Mouse (Mus musculus) layer of hippocampus, adult 6 months (tissue): ENCODE data around the gene Gga3. TPM values are rescaled to one million over a fixed set of nuclear protein-coding genes. Genes with fewer than 3 reads are reported as not detected.

Experiments used
- long read RNA-seq, 2 experiments: library from polyadenylated mRNA; unstranded; transcript quantifications; one replicate each; pipeline ENCODE4 v2.0.0; 2019 to 2020
- polyA plus RNA-seq: library from polyadenylated mRNA; unstranded; fragments of <200 nt; fragmentation: Nextera tagmentation; gene quantifications from 2 replicates; pipeline ENCODE4 v1.2.3, GENCODE M21; 2021

Gene Gga3
- 5.8 and 6.3 TPM in 2 replicates for polyA plus RNA-seq
- long read RNA-seq, experiment 1, partial matches to known transcripts = 3 of 13 reads
- long read RNA-seq, experiment 1, other reads (novel, unspliced or antisense) = 10 of 13 reads
- long read RNA-seq, experiment 2, transcript Gga3-201 (17 exons, 3,816 nt) = major isoform, 26 of 62 reads
- long read RNA-seq, experiment 2, transcript Gga3-202 (16 exons, 3,582 nt) = minor isoform, 7 of 62 reads
- long read RNA-seq, experiment 2, partial matches to known transcripts = 17 of 62 reads
- long read RNA-seq, experiment 2, other reads (novel, unspliced or antisense) = 11 of 62 reads

GRCm38 (mm10) chr11:115603476-115604303 is at the start of gene Gga3, which contains the start of gene Mrps7:
Gene Gga3, minus strand, starts transcription at chr11:115604051.
Gene Mrps7, plus strand, starts transcription at chr11:115603925.

GRCm38 (mm10) chr11:115627705-115628464 is 24.0 kb upstream of the Gga3 start, which contains the start of gene Slc25a19:
Gene Slc25a19, minus strand, starts transcription at chr11:115628295.

GRCm38 (mm10) chr11:115612410-115613137 is 8.7 kb upstream of the Gga3 start, which contains the start of gene Mif4gd:
Gene Mif4gd, minus strand, starts transcription at chr11:115612969.

GRCm38 (mm10) chr11:115564064-115564809 is 39.6 kb downstream of the Gga3 start, which contains the start of gene Nup85:
Gene Nup85, plus strand, starts transcription at chr11:115564434.

GRCm38 (mm10) chr11:115536038-115536681 is 67.7 kb downstream of the Gga3 start, which contains the start of gene Sumo2:
Gene Sumo2, minus strand, starts transcription at chr11:115536276.

Other genes starting within 250 kb of the Gga3 start
- gene Hid1, start 236.3 kb downstream of the Gga3 start, polyA plus RNA-seq = 61.2 and 65.4 TPM in 2 replicates
- 5.2 and 6.9 TPM in 2 replicates for gene Cdr2l, start 222.1 kb downstream of the Gga3 start, polyA plus RNA-seq
- gene Mrpl58, start 200.3 kb downstream of the Gga3 start, polyA plus RNA-seq = 225 and 242 TPM in 2 replicates
- gene Atp5h, start 184.1 kb downstream of the Gga3 start, polyA plus RNA-seq = 1,701 and 1,807 TPM in 2 replicates
- gene Kctd2, start 183.9 kb downstream of the Gga3 start, polyA plus RNA-seq = 8.3 and 8.7 TPM in 2 replicates
- not detected in 2 replicates for gene Trim80, start 163.5 kb downstream of the Gga3 start, polyA plus RNA-seq
- gene Slc16a5, start 141.6 kb downstream of the Gga3 start, polyA plus RNA-seq = 0.09 and 0.11 TPM in 2 replicates
- 8.2 and 8.9 TPM in 2 replicates for gene Armc7, start 128.4 kb downstream of the Gga3 start, polyA plus RNA-seq
- 133 and 141 TPM in 2 replicates for gene Nt5c, start 112.2 kb downstream of the Gga3 start, polyA plus RNA-seq
- gene Jpt1, start 89.7 kb downstream of the Gga3 start, polyA plus RNA-seq = 276 and 280 TPM in 2 replicates
- 655 and 748 TPM in 2 replicates for gene Sumo2, start 67.8 kb downstream of the Gga3 start, polyA plus RNA-seq
- 24.6 and 24.9 TPM in 2 replicates for gene Nup85, start 39.6 kb downstream of the Gga3 start, polyA plus RNA-seq
- 61.1 and 62.2 TPM in 2 replicates for gene Mrps7, start 126 bp downstream of the Gga3 start, polyA plus RNA-seq
- gene Mif4gd, start 8.9 kb upstream of the Gga3 start, polyA plus RNA-seq = 25.6 and 28.9 TPM in 2 replicates
- gene Slc25a19, start 24.2 kb upstream of the Gga3 start, polyA plus RNA-seq = 39.1 and 41.4 TPM in 2 replicates
- 18.7 and 19.3 TPM in 2 replicates for gene Grb2, start 104.5 kb upstream of the Gga3 start, polyA plus RNA-seq
- gene Tmem94, start 161.4 kb upstream of the Gga3 start, polyA plus RNA-seq = 23.9 and 25.3 TPM in 2 replicates
- 12.0 and 17.7 TPM in 2 replicates for gene Caskin2, start 209.6 kb upstream of the Gga3 start, polyA plus RNA-seq
- 5.2 and 6.0 TPM in 2 replicates for gene Tsen54, start 210.7 kb upstream of the Gga3 start, polyA plus RNA-seq
- 3.8 and 4.4 TPM in 2 replicates for gene Llgl2, start 220.0 kb upstream of the Gga3 start, polyA plus RNA-seq